Mouse (Mus musculus) G1E (cell line): ENCODE measurements around the gene Krtap28-10.

Experiments
- CTCF ChIP-seq: IDR thresholded peaks from 2 replicates; pipeline ENCODE4 v1.5.1; 2012; ENCODE audit warnings: low read depth, low read length, inconsistent platforms, mixed read lengths
- GATA1 ChIP-seq: IDR thresholded peaks from 2 replicates; pipeline ENCODE4 v1.6.1; 2012; ENCODE audit warnings: borderline replicate concordance, low read length, inconsistent platforms, mixed read lengths

- TF ChIP-seq CTCF: no peak
- no peak for TF ChIP-seq GATA1
Observed at GRCm38 (mm10) chr1:83036892-83037667, 5.2 kb downstream of the Krtap28-10 start.
